Mouse (Mus musculus) hindbrain, embryonic 15.5 days (tissue): Measurements from ENCODE around the gene Itprip. TPM values are rescaled to one million over a fixed set of nuclear protein-coding genes. Genes with fewer than 3 reads are reported as not detected.

Experiments
- ATAC-seq: fragments of 200-750 bp; cut with Nextera tagmentation; 2 replicates; pipeline ENCODE4 v1.8.0; 2017; ENCODE audit warnings: low read depth, moderate number of reproducible peaks, moderate TSS enrichment; ENCODE audit not compliant: low FRiP score
- H3K27ac ChIP-seq: fragments of 300-500 bp; sonication (generic); replicated peaks from 2 replicates; pipeline ENCODE4 v1.5.1; 2015; ENCODE audit warnings: mild to moderate bottlenecking, inconsistent platforms
- H3K27me3 ChIP-seq: fragments of 300-500 bp; sonication (generic); 2 replicates; pipeline ENCODE4 v1.6.1; 2015; ENCODE audit warnings: control low read depth, inconsistent platforms
- H3K36me3 ChIP-seq: fragments of 300-500 bp; sonication (generic); 2 replicates; pipeline ENCODE4 v1.6.1; 2015; ENCODE audit warnings: control low read depth, inconsistent platforms
- H3K4me1 ChIP-seq: fragments of 300-500 bp; sonication (generic); replicated peaks from 2 replicates; pipeline ENCODE4 v1.6.1; 2015; ENCODE audit warnings: control low read depth, inconsistent platforms
- H3K4me2 ChIP-seq: fragments of 300-500 bp; sonication (generic); 2 replicates; pipeline ENCODE4 v1.6.1; 2015; ENCODE audit warnings: moderate library complexity, mild to moderate bottlenecking, inconsistent platforms
- H3K4me3 ChIP-seq: fragments of 300-500 bp; sonication (generic); 2 replicates; pipeline ENCODE4 v1.5.1; 2015; ENCODE audit warnings: mild to moderate bottlenecking, inconsistent platforms
- H3K9ac ChIP-seq: fragments of 300-500 bp; sonication (generic); 2 replicates; pipeline ENCODE4 v1.6.1; 2015; ENCODE audit warnings: inconsistent platforms
- H3K9me3 ChIP-seq: fragments of 300-500 bp; sonication (generic); 2 replicates; pipeline ENCODE4 v1.6.1; 2016; ENCODE audit warnings: control low read depth, inconsistent platforms
- WGBS: fragments of 180-500 bp; shearing (Covaris S2); methylation state at CpG from one replicate; pipeline ENCODE4 v1.1.7; 2015; 5-methylcytosine and 5-hydroxymethylcytosine counted together
- polyA plus RNA-seq: library from polyadenylated mRNA; unstranded; fragments of >200 nt; fragmentation: Nextera tagmentation; extraction: Ambion mirVana; gene quantifications from 2 replicates; pipeline ENCODE4 v1.2.1, GENCODE M21; 2015

Itprip gene
- polyA plus RNA-seq, 1 experiment from 2014 or later, result 6.3 TPM

DNA sequence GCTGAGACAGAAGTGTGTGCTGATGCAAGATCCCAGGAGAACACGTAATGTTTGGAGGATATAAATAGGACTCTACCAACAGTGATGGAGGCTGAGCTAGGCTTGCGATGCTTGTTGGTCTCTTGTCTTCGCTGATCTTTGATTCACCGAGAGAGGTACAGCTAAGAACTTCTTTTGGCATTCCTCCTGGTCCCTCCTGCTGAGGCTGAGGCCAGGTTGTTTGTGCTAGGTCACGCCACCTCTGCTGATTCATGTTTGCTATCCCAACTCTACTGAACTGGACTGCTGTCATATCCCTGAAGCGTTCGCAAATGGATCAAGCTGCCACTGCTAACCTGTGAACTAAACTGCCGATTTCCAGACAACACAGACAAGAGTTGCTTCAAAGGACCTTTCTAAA, 15.0 kb upstream of the Itprip start:
- Histone ChIP-seq H3K4me2 (no peak overlapping the region), H3K36me3 (no peaks in the 10 kb centered on the region), H3K9me3 (no peaks in the 10 kb centered on the region), H3K4me1 (peaks cover 6% of the 10 kb centered on the region), H3K9ac (no peak overlapping the region), H3K4me3 (no peak overlapping the region), H3K27ac (no peak overlapping the region), H3K27me3 (no peaks in the 10 kb centered on the region)
- 96% methylated on average over 8 of the region's 8 CpGs for WGBS
- no peak for ATAC-seq

- no peak overlapping the region for H3K4me3 ChIP-seq
- no peaks in the 10 kb centered on the region; the same call in 1 of the 2 replicates for H3K4me1 ChIP-seq
- H3K27ac ChIP-seq, result no peak overlapping the region
- 43% methylated on average over 7 of the region's 7 CpGs for WGBS
- no peak overlapping the region for H3K9ac ChIP-seq
- H3K9me3 ChIP-seq, result no peaks in the 10 kb centered on the region
- H3K36me3 ChIP-seq, result no peaks in the 10 kb centered on the region
- peak; percentile 72 for ATAC-seq
- no peaks in the 10 kb centered on the region for H3K27me3 ChIP-seq
- H3K4me2 ChIP-seq, result no peak overlapping the region
Measured at GRCm38 (mm10) chr19:47931982-47932638, 13.0 kb upstream of the Itprip start.

DNA sequence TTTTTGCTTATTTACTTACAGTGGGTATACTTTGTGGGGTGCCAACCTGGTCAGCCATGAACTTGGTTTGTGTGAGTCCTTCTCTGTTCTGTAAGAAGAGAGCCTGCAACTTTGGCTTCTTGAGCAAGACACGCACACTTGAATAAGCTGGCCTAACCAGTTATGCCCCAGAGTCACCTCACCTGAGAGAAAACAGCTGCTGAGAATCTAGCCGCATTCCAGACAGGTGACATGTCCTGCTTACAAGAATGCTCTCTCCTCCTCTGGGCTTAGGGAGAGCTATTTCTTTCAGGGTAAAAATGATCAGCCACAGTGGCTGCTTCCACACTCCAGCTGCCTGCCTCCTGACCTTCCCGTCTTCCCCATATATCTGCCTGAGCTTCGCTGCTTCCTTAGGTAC, 9.9 kb upstream of the Itprip start:
- ATAC-seq, result no peak
- Histone ChIP-seq H3K27ac (no peak overlapping the region), H3K27me3 (no peaks in the 10 kb centered on the region), H3K9me3 (no peaks in the 10 kb centered on the region), H3K4me2 (no peak overlapping the region), H3K4me3 (no peak overlapping the region), H3K36me3 (no peaks in the 10 kb centered on the region), H3K4me1 (no peaks in the 10 kb centered on the region), H3K9ac (no peak overlapping the region)
- WGBS, result 74% methylated on average over 4 of the region's 4 CpGs

- Histone ChIP-seq H3K4me2 (no peak overlapping the region), H3K9ac (no peak overlapping the region), H3K4me3 (no peak overlapping the region), H3K27me3 (no peaks in the 10 kb centered on the region), H3K9me3 (no peaks in the 10 kb centered on the region), H3K4me1 (no peaks in the 10 kb centered on the region), H3K36me3 (no peaks in the 10 kb centered on the region), H3K27ac (no peak overlapping the region)
- 88% methylated on average over 2 of the region's 2 CpGs for WGBS
- ATAC-seq, result no peak
Measured at GRCm38 (mm10) chr19:47927032-47927431, 7.9 kb upstream of the Itprip start.

DNA sequence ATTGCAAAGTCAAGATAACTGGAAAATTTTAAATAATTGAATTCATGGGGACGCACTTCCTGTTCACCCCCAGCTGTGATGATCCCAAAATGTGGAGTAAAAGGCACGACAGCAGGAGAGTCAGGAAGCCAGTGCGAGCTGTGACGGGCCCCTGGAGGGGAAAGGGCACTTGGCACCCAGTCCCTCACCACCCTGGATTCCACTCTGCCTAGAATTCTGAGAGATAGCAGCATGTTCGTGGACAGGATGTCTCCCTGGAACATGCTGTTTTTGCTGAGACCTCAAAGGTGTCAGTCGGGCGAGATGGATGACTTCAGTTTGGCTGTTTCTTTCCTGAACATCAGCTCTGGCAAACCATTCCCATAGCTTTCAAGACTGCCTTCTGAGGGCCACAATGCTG, 6.7 kb upstream of the Itprip start:
- 78% methylated on average over 7 of the region's 7 CpGs for WGBS
- no peaks in the 10 kb centered on the region for H3K9me3 ChIP-seq
- no peak overlapping the region for H3K27ac ChIP-seq
- H3K27me3 ChIP-seq, result no peaks in the 10 kb centered on the region
- H3K4me1 ChIP-seq, result no peaks in the 10 kb centered on the region
- H3K36me3 ChIP-seq, result no peaks in the 10 kb centered on the region
- ATAC-seq, result no peak
- H3K9ac ChIP-seq, result no peak overlapping the region
- no peak overlapping the region for H3K4me2 ChIP-seq
- no peak overlapping the region for H3K4me3 ChIP-seq

- peaks cover 24% of the 10 kb centered on the region for H3K4me1 ChIP-seq
- ATAC-seq, result no peak
- no peaks in the 10 kb centered on the region for H3K27me3 ChIP-seq
- H3K4me3 ChIP-seq, result peak overlapping the region; percentile 77
- no peaks in the 10 kb centered on the region for H3K9me3 ChIP-seq
- 0 out of 2 replicates have a peak overlapping the region, but pooled peaks have one; percentile 79 for H3K27ac ChIP-seq
- WGBS, result 8% methylated on average over 8 of the region's 8 CpGs
- H3K9ac ChIP-seq, result no peak overlapping the region
- H3K36me3 ChIP-seq, result no peaks in the 10 kb centered on the region
- H3K4me2 ChIP-seq, result peak overlapping the region; percentile 86
Measured at GRCm38 (mm10) chr19:47919966-47920375, 872 bp upstream of the Itprip start.

GRCm38 (mm10) chr19:47918455-47919101, 521 bp downstream of the Itprip start:
- no peaks in the 10 kb centered on the region for H3K36me3 ChIP-seq

GRCm38 (mm10) chr19:47918016-47918415, 1.1 kb downstream of the Itprip start:
- no peaks in the 10 kb centered on the region for H3K27me3 ChIP-seq
- 0 out of 2 replicates have a peak overlapping the region, but pooled peaks have one; percentile 1 for H3K9ac ChIP-seq
- H3K9me3 ChIP-seq, result no peaks in the 10 kb centered on the region
- 15% methylated on average over 9 of the region's 9 CpGs for WGBS
- H3K4me1 ChIP-seq, result peaks cover 24% of the 10 kb centered on the region
- no peaks in the 10 kb centered on the region for H3K36me3 ChIP-seq
- peak overlapping the region; percentile 77 for H3K4me3 ChIP-seq
- ATAC-seq, result no peak
- H3K4me2 ChIP-seq, result peak overlapping the region; percentile 86
- H3K27ac ChIP-seq, result no peak overlapping the region

More at GRCm38 (mm10) chr19:47918455-47919101, 521 bp downstream of the Itprip start:
- ATAC-seq, result peak; percentile 59
- H3K4me1 ChIP-seq, result peaks cover 24% of the 10 kb centered on the region
- peak overlapping the region; percentile 77 for H3K4me3 ChIP-seq
- H3K27ac ChIP-seq, result peak overlapping the region; percentile 79
- WGBS, result under 1% methylated on average over 29 of the region's 29 CpGs
- no peaks in the 10 kb centered on the region for H3K9me3 ChIP-seq
- no peaks in the 10 kb centered on the region for H3K27me3 ChIP-seq
- H3K4me2 ChIP-seq, result peak overlapping the region; percentile 86
- H3K9ac ChIP-seq, result peak overlapping the region; percentile 63

DNA sequence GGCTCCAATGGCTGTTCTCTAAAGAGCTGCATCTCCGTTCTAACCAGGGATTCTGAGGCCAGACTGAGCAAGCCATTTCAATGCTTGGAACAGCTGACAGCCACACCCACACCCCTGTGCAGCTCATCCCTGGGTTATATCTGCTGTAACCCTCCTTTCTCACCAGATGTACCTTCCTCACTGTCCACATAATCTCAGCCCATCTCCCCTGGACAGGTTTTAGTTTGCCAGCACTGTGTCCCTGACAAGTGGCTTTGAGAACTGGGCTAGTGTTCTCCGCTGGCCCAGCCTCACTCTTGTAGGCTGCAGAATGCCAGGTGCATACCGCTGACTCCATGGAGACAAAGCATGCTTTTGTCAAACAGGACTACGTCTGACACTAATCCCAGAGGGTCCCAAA, 1.7 kb downstream of the Itprip start:
- H3K27me3 ChIP-seq, result no peaks in the 10 kb centered on the region
- H3K4me2 ChIP-seq, result peak overlapping the region; percentile 86
- H3K27ac ChIP-seq, result no peak overlapping the region
- 16% methylated on average over 4 of the region's 4 CpGs for WGBS
- 0 out of 2 replicates have a peak overlapping the region, but pooled peaks have one; percentile 1 for H3K9ac ChIP-seq
- H3K4me1 ChIP-seq, result peaks cover 24% of the 10 kb centered on the region
- no peak for ATAC-seq
- H3K9me3 ChIP-seq, result no peaks in the 10 kb centered on the region
- H3K36me3 ChIP-seq, result no peaks in the 10 kb centered on the region
- no peak overlapping the region for H3K4me3 ChIP-seq

DNA sequence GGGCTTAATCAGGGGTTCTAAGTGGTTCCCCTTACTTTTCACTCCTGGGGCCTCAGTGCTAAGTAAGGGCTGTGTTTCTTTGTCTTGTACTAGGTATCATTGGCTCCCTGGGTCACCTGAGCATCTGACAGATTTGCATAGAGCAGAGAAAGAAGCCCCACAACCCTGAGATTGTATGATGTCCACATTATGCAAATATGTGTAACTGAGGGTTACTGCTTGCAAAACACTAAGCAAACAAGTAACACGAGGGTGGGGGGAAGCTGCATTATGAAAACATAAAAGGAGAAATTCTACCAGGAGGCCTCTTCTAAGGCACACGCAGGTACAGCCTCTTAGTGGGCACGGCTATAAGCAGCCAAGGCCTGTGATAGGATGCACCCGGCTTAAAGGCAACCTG, 3.8 kb downstream of the Itprip start:
- no peak overlapping the region for H3K9ac ChIP-seq

GRCm38 (mm10) chr19:47914191-47914590, 4.9 kb downstream of the Itprip start:
- Histone ChIP-seq H3K27me3 (no peaks in the 10 kb centered on the region), H3K4me1 (peaks cover 32% of the 10 kb centered on the region), H3K36me3 (no peaks in the 10 kb centered on the region), H3K9ac (no peak overlapping the region), H3K27ac (no peak overlapping the region), H3K4me2 (no peak overlapping the region), H3K9me3 (no peaks in the 10 kb centered on the region), H3K4me3 (no peak overlapping the region)
- ATAC-seq, result no peak
- 94% methylated on average over 4 of the region's 4 CpGs for WGBS

More for the DNA sequence above, 3.8 kb downstream of the Itprip start:
- no peaks in the 10 kb centered on the region for H3K9me3 ChIP-seq
- no peaks in the 10 kb centered on the region for H3K27me3 ChIP-seq
- no peak overlapping the region for H3K4me2 ChIP-seq
- ATAC-seq, result no peak
- H3K4me3 ChIP-seq, result no peak overlapping the region
- H3K36me3 ChIP-seq, result no peaks in the 10 kb centered on the region
- H3K4me1 ChIP-seq, result peaks cover 29% of the 10 kb centered on the region
- no peak overlapping the region for H3K27ac ChIP-seq
- 79% methylated on average over 4 of the region's 4 CpGs for WGBS

DNA sequence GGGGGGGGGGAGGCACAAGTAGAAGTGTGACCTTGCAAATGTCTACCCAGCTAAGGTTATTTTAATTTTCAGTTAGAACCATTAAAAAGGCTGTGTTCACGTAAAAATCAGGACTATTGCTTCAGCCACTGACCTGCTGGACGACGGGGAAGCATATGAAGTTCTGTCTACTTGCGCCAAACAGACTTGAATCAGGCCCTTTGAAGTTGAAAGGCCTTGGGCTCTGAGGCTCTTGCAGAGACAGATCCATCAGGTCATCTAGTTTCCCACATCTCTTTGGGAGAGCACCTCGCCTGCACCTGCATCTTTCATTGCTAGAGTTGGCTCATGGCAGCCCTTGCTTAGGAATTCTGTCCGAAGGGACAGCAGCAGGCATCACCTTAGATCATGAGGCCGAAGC, 5.8 kb downstream of the Itprip start:
- no peak overlapping the region for H3K27ac ChIP-seq
- H3K9ac ChIP-seq, result no peak overlapping the region
- H3K36me3 ChIP-seq, result no peaks in the 10 kb centered on the region
- no peak for ATAC-seq
- WGBS, result 94% methylated on average over 7 of the region's 7 CpGs
- H3K4me2 ChIP-seq, result no peak overlapping the region
- peaks cover 38% of the 10 kb centered on the region for H3K4me1 ChIP-seq
- H3K9me3 ChIP-seq, result no peaks in the 10 kb centered on the region
- H3K4me3 ChIP-seq, result no peak overlapping the region
- H3K27me3 ChIP-seq, result no peaks in the 10 kb centered on the region
